Mouse (Mus musculus): Measurements from ENCODE around the gene Pros1. TPM values are rescaled to one million over a fixed set of nuclear protein-coding genes. Genes with fewer than 3 reads are reported as not detected.

The Pros1 gene
- polyA plus RNA-seq, 1 experiment from 2014 or later: 60.3 TPM

GRCm38 (mm10) chr16:62822472-62822871 lies 31.6 kb upstream of the Pros1 start:
- H3K4me3 ChIP-seq (ENCODE audit: low read depth, low read length): no peak overlapping the region
- no peak overlapping the region for H3K4me2 ChIP-seq
- ATAC-seq (ENCODE audit: insufficient read depth) (no peak), DNase-seq (no peak)
- no peaks in the 10 kb centered on the region for H3K36me3 ChIP-seq (ENCODE audit: insufficient read depth)
- TF ChIP-seq CTCF (IDR thresholded peaks at IDR 0.05; ENCODE audit: low read depth): no peak
- H3K9me3 ChIP-seq (ENCODE audit: low read depth, low read length): no peaks in the 10 kb centered on the region
- no peak overlapping the region for H3K9ac ChIP-seq
- H3K27me3 ChIP-seq (ENCODE audit: insufficient read depth, low read length): no peaks in the 10 kb centered on the region
- 91% methylated on average over 6 of the region's 6 CpGs for WGBS
- no peak overlapping the region for H3K27ac ChIP-seq (ENCODE audit: low read depth)
- no peaks in the 10 kb centered on the region for H3K4me1 ChIP-seq (ENCODE audit: insufficient read depth)

- WGBS: 70% methylated on average over 12 of the region's 12 CpGs
- ATAC-seq (ENCODE audit: insufficient read depth) (no peak), DNase-seq (peak; percentile 83)
- no peak overlapping the region for H3K4me2 ChIP-seq
- no peak overlapping the region for H3K4me3 ChIP-seq (ENCODE audit: low read depth, low read length)
- no peaks in the 10 kb centered on the region for H3K36me3 ChIP-seq (ENCODE audit: insufficient read depth)
- no peaks in the 10 kb centered on the region for H3K27me3 ChIP-seq (ENCODE audit: insufficient read depth, low read length)
- no peaks in the 10 kb centered on the region for H3K9me3 ChIP-seq (ENCODE audit: low read depth, low read length)
- no peak overlapping the region for H3K9ac ChIP-seq
- no peaks in the 10 kb centered on the region for H3K4me1 ChIP-seq (ENCODE audit: insufficient read depth)
- no peak overlapping the region for H3K27ac ChIP-seq (ENCODE audit: low read depth)
- peak; percentile 77 for TF ChIP-seq CTCF (IDR thresholded peaks at IDR 0.05; ENCODE audit: low read depth)
These were observed 27.7 kb upstream of the Pros1 start for GRCm38 (mm10) chr16:62826156-62827001.

DNA sequence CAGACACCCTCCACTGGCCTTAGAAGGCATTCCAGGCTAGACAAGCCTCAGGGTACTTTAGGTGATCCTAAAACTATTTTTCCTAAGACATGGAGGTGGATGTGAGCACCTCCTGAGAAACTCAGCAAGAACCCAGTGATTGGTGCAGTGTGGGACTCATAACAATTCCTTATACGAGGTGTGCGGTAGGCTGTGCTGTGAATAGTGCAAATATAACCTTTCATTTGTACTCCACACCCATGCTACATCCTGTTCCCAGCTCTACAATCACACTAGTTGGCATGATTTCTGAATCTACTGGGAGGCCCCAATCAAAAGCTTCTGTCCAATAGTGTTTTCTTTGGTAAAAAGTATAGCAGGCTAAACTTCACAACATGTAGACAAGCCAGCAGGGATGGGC lies 22.1 kb upstream of the Pros1 start:
- Histone ChIP-seq H3K27ac (ENCODE audit: low read depth) (no peak overlapping the region), H3K27me3 (ENCODE audit: insufficient read depth, low read length) (no peaks in the 10 kb centered on the region), H3K4me3 (ENCODE audit: low read depth, low read length) (no peak overlapping the region), H3K36me3 (ENCODE audit: insufficient read depth) (no peaks in the 10 kb centered on the region), H3K4me2 (no peak overlapping the region), H3K4me1 (ENCODE audit: insufficient read depth) (no peaks in the 10 kb centered on the region), H3K9me3 (ENCODE audit: low read depth, low read length) (no peaks in the 10 kb centered on the region), H3K9ac (no peak overlapping the region)
- ATAC-seq (ENCODE audit: insufficient read depth) (no peak), DNase-seq (no peak)
- TF ChIP-seq CTCF (IDR thresholded peaks at IDR 0.05; ENCODE audit: low read depth): no peak
- WGBS: 78% methylated on average over 2 of the region's 2 CpGs

- no peak overlapping the region for H3K9ac ChIP-seq
- no peaks in the 10 kb centered on the region for H3K9me3 ChIP-seq (ENCODE audit: low read depth, low read length)
- no peak overlapping the region for H3K4me2 ChIP-seq
- H3K36me3 ChIP-seq (ENCODE audit: insufficient read depth): no peaks in the 10 kb centered on the region
- DNase-seq (peak; percentile 74), ATAC-seq (ENCODE audit: insufficient read depth) (peak; percentile 38)
- peak; percentile 75 for TF ChIP-seq CTCF (IDR thresholded peaks at IDR 0.05; ENCODE audit: low read depth)
- no peaks in the 10 kb centered on the region for H3K27me3 ChIP-seq (ENCODE audit: insufficient read depth, low read length)
- H3K27ac ChIP-seq (ENCODE audit: low read depth): no peak overlapping the region
- 27% methylated on average over 4 of the region's 4 CpGs for WGBS
- no peaks in the 10 kb centered on the region for H3K4me1 ChIP-seq (ENCODE audit: insufficient read depth)
- no peak overlapping the region for H3K4me3 ChIP-seq (ENCODE audit: low read depth, low read length)
These were observed 21.6 kb upstream of the Pros1 start for GRCm38 (mm10) chr16:62832481-62832880.

- WGBS: 37% methylated on average over 3 of the region's 3 CpGs
- Histone ChIP-seq H3K27ac (ENCODE audit: low read depth) (no peak overlapping the region), H3K9me3 (ENCODE audit: low read depth, low read length) (no peaks in the 10 kb centered on the region), H3K9ac (no peak overlapping the region), H3K4me2 (no peak overlapping the region), H3K36me3 (ENCODE audit: insufficient read depth) (no peaks in the 10 kb centered on the region), H3K4me3 (ENCODE audit: low read depth, low read length) (no peak overlapping the region), H3K27me3 (ENCODE audit: insufficient read depth, low read length) (no peaks in the 10 kb centered on the region), H3K4me1 (ENCODE audit: insufficient read depth) (no peaks in the 10 kb centered on the region)
- TF ChIP-seq CTCF (IDR thresholded peaks at IDR 0.05; ENCODE audit: low read depth): no peak
- DNase-seq (no peak), ATAC-seq (ENCODE audit: insufficient read depth) (no peak)
These were observed 19.9 kb upstream of the Pros1 start for GRCm38 (mm10) chr16:62834016-62834735.

- Histone ChIP-seq H3K9ac (no peak overlapping the region), H3K9me3 (ENCODE audit: low read depth, low read length) (no peaks in the 10 kb centered on the region), H3K27me3 (ENCODE audit: insufficient read depth, low read length) (no peaks in the 10 kb centered on the region), H3K4me3 (ENCODE audit: low read depth, low read length) (0 out of 2 replicates have a peak overlapping the region, but pooled peaks have one; percentile 67), H3K4me1 (ENCODE audit: insufficient read depth) (0 out of 2 replicates have a peak, but pooled peaks cover 9% of the 10 kb centered on the region), H3K27ac (ENCODE audit: low read depth) (no peak overlapping the region), H3K36me3 (ENCODE audit: insufficient read depth) (no peaks in the 10 kb centered on the region), H3K4me2 (peak overlapping the region; percentile 59)
- no peak for TF ChIP-seq CTCF (IDR thresholded peaks at IDR 0.05; ENCODE audit: low read depth)
- DNase-seq (no peak), ATAC-seq (ENCODE audit: insufficient read depth) (no peak)
- 75% methylated on average over 6 of the region's 6 CpGs for WGBS
These were observed 8.8 kb upstream of the Pros1 start for GRCm38 (mm10) chr16:62845341-62845740.

All from lung, embryonic 14.5 days (tissue).